Mouse (Mus musculus) heart, embryonic 10.5 days (tissue): ENCODE measurements around the gene Slc16a8. TPM values are rescaled to one million over a fixed set of nuclear protein-coding genes. Genes with fewer than 3 reads are reported as not detected.
A peak's percentile ranks its signal among the peaks of the same experiment; 100 is the strongest.

Source experiments
- DNase-seq: peaks from one replicate; pipeline ENCODE4 v3.0.0-alpha.2; 2017; ENCODE audit warnings: low spot score
- H3K27ac ChIP-seq: fragments of 300-500 bp; sonication (generic); 2 replicates; pipeline ENCODE4 v1.5.1; 2016; ENCODE audit warnings: mild to moderate bottlenecking
- H3K27me3 ChIP-seq: fragments of 300-500 bp; sonication (generic); 2 replicates; pipeline ENCODE4 v1.6.1; 2016; ENCODE audit warnings: mild to moderate bottlenecking; ENCODE audit not compliant: poor library complexity, insufficient read depth, severe bottlenecking
- H3K36me3 ChIP-seq: fragments of 300-500 bp; sonication (generic); 2 replicates; pipeline ENCODE4 v1.6.1; 2016; ENCODE audit warnings: mild to moderate bottlenecking, moderate library complexity
- H3K4me1 ChIP-seq: fragments of 300-500 bp; sonication (generic); 2 replicates; pipeline ENCODE4 v1.6.1; 2016; ENCODE audit warnings: mild to moderate bottlenecking
- H3K4me3 ChIP-seq: fragments of 300-500 bp; sonication (generic); 2 replicates; pipeline ENCODE4 v1.5.1; 2016; ENCODE audit warnings: mild to moderate bottlenecking, moderate library complexity
- H3K9me3 ChIP-seq: fragments of 300-500 bp; sonication (generic); 2 replicates; pipeline ENCODE4 v1.6.1; 2016; ENCODE audit warnings: mild to moderate bottlenecking, moderate library complexity
- WGBS: fragments of 180-500 bp; shearing (Covaris S2); methylation state at CpG from one replicate; pipeline ENCODE4 v1.1.7; 2016; 5-methylcytosine and 5-hydroxymethylcytosine counted together
- polyA plus RNA-seq: library from polyadenylated mRNA; unstranded; fragments of >200 nt; fragmentation: Nextera tagmentation; extraction: Ambion mirVana; gene quantifications from 2 replicates; pipeline ENCODE4 v1.2.1, GENCODE M21; 2016

Gene Slc16a8
- polyA plus RNA-seq, 1 experiment from 2014 or later, result 0.15 TPM

GRCm38 (mm10) chr15:79261095-79261725 is 6.6 kb upstream of the Slc16a8 start:
- WGBS, result under 1% methylated on average over 56 of the region's 62 CpGs
- Histone ChIP-seq H3K36me3 (no peaks in the 10 kb centered on the region), H3K4me3 (peak overlapping the region; percentile 83), H3K4me1 (peaks cover 28% of the 10 kb centered on the region), H3K9me3 (no peaks in the 10 kb centered on the region), H3K27ac (peak overlapping the region; percentile 88), H3K27me3 (peaks cover 81% of the 10 kb centered on the region)
- no peak for DNase-seq

GRCm38 (mm10) chr15:79258521-79258920 is 4.0 kb upstream of the Slc16a8 start:
- Histone ChIP-seq H3K4me3 (no peak overlapping the region), H3K27ac (no peak overlapping the region), H3K27me3 (peaks cover 78% of the 10 kb centered on the region), H3K36me3 (no peaks in the 10 kb centered on the region), H3K9me3 (no peaks in the 10 kb centered on the region), H3K4me1 (peaks cover 44% of the 10 kb centered on the region)
- WGBS, result 27% methylated on average over 17 of the region's 17 CpGs
- DNase-seq, result no peak

GRCm38 (mm10) chr15:79252580-79252979 is 2.0 kb downstream of the Slc16a8 start:
- DNase-seq, result no peak

GRCm38 (mm10) chr15:79251781-79252491 is 2.6 kb downstream of the Slc16a8 start:
- H3K9me3 ChIP-seq, result no peaks in the 10 kb centered on the region
- H3K27me3 ChIP-seq, result peaks cover 67% of the 10 kb centered on the region
- WGBS, result 2% methylated on average over 60 of the region's 61 CpGs
- peak overlapping the region; percentile 84 for H3K27ac ChIP-seq
- H3K4me1 ChIP-seq, result peaks cover 40% of the 10 kb centered on the region
- H3K36me3 ChIP-seq, result peaks cover 26% of the 10 kb centered on the region
- H3K4me3 ChIP-seq, result peak overlapping the region; percentile 61
- no peak for DNase-seq

More at GRCm38 (mm10) chr15:79252580-79252979, 2.0 kb downstream of the Slc16a8 start:
- Histone ChIP-seq H3K27me3 (peaks cover 67% of the 10 kb centered on the region), H3K27ac (peak overlapping the region; percentile 84), H3K36me3 (peaks cover 21% of the 10 kb centered on the region), H3K4me1 (peaks cover 40% of the 10 kb centered on the region), H3K9me3 (no peaks in the 10 kb centered on the region), H3K4me3 (peak overlapping the region; percentile 61)
- 28% methylated on average over 24 of the region's 24 CpGs for WGBS

- Histone ChIP-seq H3K27me3 (peaks cover 67% of the 10 kb centered on the region), H3K4me1 (peaks cover 40% of the 10 kb centered on the region), H3K4me3 (no peak overlapping the region), H3K9me3 (no peaks in the 10 kb centered on the region), H3K27ac (peak overlapping the region; percentile 84), H3K36me3 (peaks cover 34% of the 10 kb centered on the region)
- WGBS, result 47% methylated on average over 7 of the region's 7 CpGs
- no peak for DNase-seq
Observed at GRCm38 (mm10) chr15:79251168-79251567, 3.4 kb downstream of the Slc16a8 start.

- H3K4me1 ChIP-seq, result peaks cover 40% of the 10 kb centered on the region
- H3K27me3 ChIP-seq, result peaks cover 62% of the 10 kb centered on the region
- H3K36me3 ChIP-seq, result peaks cover 43% of the 10 kb centered on the region
- 80% methylated on average over 2 of the region's 2 CpGs for WGBS
- no peak overlapping the region for H3K4me3 ChIP-seq
- no peak for DNase-seq
- H3K9me3 ChIP-seq, result no peaks in the 10 kb centered on the region
- H3K27ac ChIP-seq, result no peak overlapping the region
Observed at GRCm38 (mm10) chr15:79250236-79250635, 4.3 kb downstream of the Slc16a8 start.

GRCm38 (mm10) chr15:79245321-79245720 is 9.2 kb downstream of the Slc16a8 start:
- H3K4me1 ChIP-seq, result peaks cover 28% of the 10 kb centered on the region
- no peak overlapping the region for H3K4me3 ChIP-seq
- peaks cover 13% of the 10 kb centered on the region; the same call in 1 of the 2 replicates for H3K27me3 ChIP-seq
- H3K9me3 ChIP-seq, result no peaks in the 10 kb centered on the region
- peaks cover 69% of the 10 kb centered on the region for H3K36me3 ChIP-seq
- WGBS, result 83% methylated on average over 3 of the region's 3 CpGs
- H3K27ac ChIP-seq, result no peak overlapping the region
- no peak for DNase-seq

GRCm38 (mm10) chr15:79244071-79244893 is 10.3 kb downstream of the Slc16a8 start:
- peaks cover 28% of the 10 kb centered on the region for H3K4me1 ChIP-seq
- DNase-seq, result no peak
- H3K9me3 ChIP-seq, result no peaks in the 10 kb centered on the region
- peaks cover 4% of the 10 kb centered on the region; the same call in 1 of the 2 replicates for H3K27me3 ChIP-seq
- H3K4me3 ChIP-seq, result peak overlapping the region; percentile 22; the same call in 1 of the 2 replicates
- 65% methylated on average over 7 of the region's 7 CpGs for WGBS
- H3K36me3 ChIP-seq, result peaks cover 76% of the 10 kb centered on the region
- peak overlapping the region; percentile 87 for H3K27ac ChIP-seq

- Histone ChIP-seq H3K36me3 (peaks cover 76% of the 10 kb centered on the region), H3K9me3 (no peaks in the 10 kb centered on the region), H3K4me1 (peaks cover 28% of the 10 kb centered on the region), H3K4me3 (peak overlapping the region; percentile 15; the same call in 1 of the 2 replicates), H3K27me3 (no peaks in the 10 kb centered on the region), H3K27ac (peak overlapping the region; percentile 78)
- peak; percentile 99 for DNase-seq
- WGBS, result 18% methylated on average over 10 of the region's 10 CpGs
Observed at GRCm38 (mm10) chr15:79243234-79244042, 11.1 kb downstream of the Slc16a8 start.

- WGBS, result 67% methylated on average over 13 of the region's 13 CpGs
- H3K36me3 ChIP-seq, result peaks cover 76% of the 10 kb centered on the region
Observed at GRCm38 (mm10) chr15:79242574-79243233, 11.9 kb downstream of the Slc16a8 start.

GRCm38 (mm10) chr15:79238036-79238435 is 16.5 kb downstream of the Slc16a8 start:
- no peak overlapping the region for H3K27ac ChIP-seq
- no peak overlapping the region for H3K4me3 ChIP-seq
- peaks cover 77% of the 10 kb centered on the region for H3K36me3 ChIP-seq
- no peak for DNase-seq
- no peaks in the 10 kb centered on the region for H3K9me3 ChIP-seq
- WGBS, result 89% methylated on average over 6 of the region's 6 CpGs
- no peaks in the 10 kb centered on the region for H3K27me3 ChIP-seq
- H3K4me1 ChIP-seq, result peaks cover 6% of the 10 kb centered on the region

More at GRCm38 (mm10) chr15:79242574-79243233, 11.9 kb downstream of the Slc16a8 start:
- no peaks in the 10 kb centered on the region for H3K27me3 ChIP-seq
- peaks cover 23% of the 10 kb centered on the region for H3K4me1 ChIP-seq
- no peak overlapping the region for H3K4me3 ChIP-seq
- no peaks in the 10 kb centered on the region for H3K9me3 ChIP-seq
- peak overlapping the region; percentile 78 for H3K27ac ChIP-seq
- no peak for DNase-seq
